In genomic region chr9:111056798-111057543, GRCm38 (mm10) we compare ENCODE assay signal across 8 mouse cellular contexts. TPM values are rescaled to one million over a fixed set of nuclear protein-coding genes. Genes with fewer than 3 reads are reported as not detected.
DNase-seq lines count a peak whose midpoint lies in the region; ATAC-seq and TF ChIP-seq lines count a peak whose summit lies in the region.

Ccrl2 (minus strand) TSS chr9:111057519.

- TF ChIP-seq EP300 in liver, postnatal 0 days (IDR thresholded peaks at IDR 0.05; ENCODE audit: low read depth), result peak; percentile 98

- 7% methylated on average over 17 of the region's 17 CpGs for WGBS in intestine, embryonic 14.5 days
- 2% methylated on average over 17 of the region's 17 CpGs for WGBS in liver, postnatal 0 days (ENCODE audit: insufficient replicate concordance)
- WGBS in neural tube, embryonic 13.5 days, result 63% methylated on average over 17 of the region's 17 CpGs

- peak within 1 kb of the TSS; percentile 68 for H3K4me2 ChIP-seq in intestine, embryonic 14.5 days (ENCODE audit: low read length)
- H3K4me2 ChIP-seq in liver, postnatal 0 days (ENCODE audit: low read depth, low read length), result peak within 1 kb of the TSS; percentile 81
- H3K4me2 ChIP-seq in neural tube, embryonic 13.5 days, result peak within 1 kb of the TSS; percentile 46

- no peaks in the 10 kb centered on the region for H3K36me3 ChIP-seq in intestine, embryonic 14.5 days (ENCODE audit: control insufficient read depth, insufficient read depth, low read length)
- peaks cover 3% of the 10 kb centered on the region; the same call in 1 of the 2 replicates for H3K36me3 ChIP-seq in liver, postnatal 0 days (replicated peaks; ENCODE audit: insufficient read depth, low read length)
- H3K36me3 ChIP-seq in neural tube, embryonic 13.5 days, result no peaks in the 10 kb centered on the region

- H3K27ac ChIP-seq in intestine, embryonic 14.5 days (ENCODE audit: low read depth), result no peak within 1 kb of the TSS; the same call in 1 of the 2 replicates
- H3K27ac ChIP-seq in liver, postnatal 0 days (ENCODE audit: low read depth), result peak within 1 kb of the TSS; percentile 98
- no peak within 1 kb of the TSS for H3K27ac ChIP-seq in neural tube, embryonic 13.5 days (replicated peaks)

- intact Hi-C loops in gastrocnemius, postnatal 36 days (cut with DNase I), result no loop called here

- peak within 1 kb of the TSS; percentile 34 for H3K9ac ChIP-seq in intestine, embryonic 14.5 days (ENCODE audit: low read length)
- peak within 1 kb of the TSS; percentile 82 for H3K9ac ChIP-seq in liver, postnatal 0 days (replicated peaks)
- 0 out of 2 replicates have a peak within 1 kb of the TSS, but pooled peaks have one; percentile 26 for H3K9ac ChIP-seq in neural tube, embryonic 13.5 days

- peak within 1 kb of the TSS; percentile 43 for H3K4me3 ChIP-seq in intestine, embryonic 14.5 days (ENCODE audit: low read depth, low read length)
- H3K4me3 ChIP-seq in liver, postnatal 0 days (ENCODE audit: low read depth, low read length), result peak within 1 kb of the TSS; percentile 75
- peak within 1 kb of the TSS; percentile 20 for H3K4me3 ChIP-seq in neural tube, embryonic 13.5 days

- TF ChIP-seq CTCF in liver, postnatal 0 days (IDR thresholded peaks at IDR 0.05; ENCODE audit: low read depth), result 0 out of 2 replicates have a peak, but pooled peaks have one; percentile 4

- H3K9me3 ChIP-seq in intestine, embryonic 14.5 days (ENCODE audit: control insufficient read depth, low read length), result no peaks in the 10 kb centered on the region
- no peaks in the 10 kb centered on the region for H3K9me3 ChIP-seq in liver, postnatal 0 days (ENCODE audit: low read length)
- no peaks in the 10 kb centered on the region for H3K9me3 ChIP-seq in neural tube, embryonic 13.5 days

- no peaks in the 10 kb centered on the region for H3K27me3 ChIP-seq in intestine, embryonic 14.5 days (replicated peaks; ENCODE audit: control insufficient read depth, insufficient read depth, low read length)
- H3K27me3 ChIP-seq in liver, postnatal 0 days (ENCODE audit: insufficient read depth, low read length), result no peaks in the 10 kb centered on the region
- no peaks in the 10 kb centered on the region for H3K27me3 ChIP-seq in neural tube, embryonic 13.5 days

- DNase-seq in frontal cortex, postnatal 10 days (ENCODE audit: low spot score in 2 of 2), result no peak
- DNase-seq in c-Kit-positive CD71-positive TER-119-positive erythroid progenitor cells, embryonic 14.5 days (ENCODE audit: low spot score), result peak; percentile 94
- DNase-seq in gastrocnemius, postnatal 36 days, result peak; percentile 25 to 43
- peak; percentile 75 for DNase-seq in intestine, embryonic 14.5 days (ENCODE audit: low spot score)
- peak; percentile 84 for DNase-seq in liver, postnatal 0 days
- DNase-seq in cerebellum, adult 8-10 months, result no peak

- peaks cover 12% of the 10 kb centered on the region for H3K4me1 ChIP-seq in intestine, embryonic 14.5 days (replicated peaks; ENCODE audit: control insufficient read depth, insufficient read depth, low read length)
- H3K4me1 ChIP-seq in liver, postnatal 0 days (ENCODE audit: insufficient read depth), result peaks cover 40% of the 10 kb centered on the region
- H3K4me1 ChIP-seq in neural tube, embryonic 13.5 days (replicated peaks), result no peaks in the 10 kb centered on the region

- ATAC-seq in frontal cortex, adult (ENCODE audit: low TSS enrichment), result peak; percentile 62; the same call in 1 of the 2 replicates
- no peak for ATAC-seq in intestine, embryonic 14.5 days (replicated peaks; ENCODE audit: low FRiP score, low TSS enrichment, low read depth)
- ATAC-seq in liver, postnatal 0 days, result peak; percentile 96
- no peak for ATAC-seq in neural tube, embryonic 13.5 days (ENCODE audit: low read depth)

RNA-seq across cellular contexts. Expression of gene Ccrl2, which starts in this region (rescaled TPM):
- 1 to 10 TPM; 3.2 to 6.8 TPM for total RNA-seq in gastrocnemius, postnatal 36 days (2021)
- polyA plus RNA-seq in intestine, embryonic 14.5 days (2014; fragmentation: Nextera tagmentation; extraction: Ambion mirVana), result 1.3 and 1.7 TPM in 2 replicates
- 7.4 and 8.4 TPM in 2 replicates for polyA plus RNA-seq in liver, postnatal 0 days (2015; fragmentation: Nextera tagmentation; extraction: Ambion mirVana)
- polyA plus RNA-seq in neural tube, embryonic 13.5 days (2015; fragmentation: Nextera tagmentation; extraction: Ambion mirVana), result 1.0 and 1.2 TPM in 2 replicates

Comparison
In these comparisons a context has a peak if more than half of its experiments do, and no peak if none do; other contexts are left out.
1. ATAC-seq: peak in frontal cortex, adult (single experiment) and liver, postnatal 0 days (single experiment); none in intestine, embryonic 14.5 days (single experiment) and neural tube, embryonic 13.5 days (single experiment).
2. DNase-seq: peak in c-Kit-positive CD71-positive TER-119-positive erythroid progenitor cells, embryonic 14.5 days (single experiment), gastrocnemius, postnatal 36 days (2 of 2), intestine, embryonic 14.5 days (single experiment) and liver, postnatal 0 days (single experiment); none in frontal cortex, postnatal 10 days (0 of 2) and cerebellum, adult 8-10 months (single experiment).
3. H3K4me3 ChIP-seq: peak in every context shown above with its lines; median percentile 75 in liver, postnatal 0 days; 43 in intestine, embryonic 14.5 days; 20 in neural tube, embryonic 13.5 days.
4. H3K9ac ChIP-seq: peak in every context shown above with its lines; median percentile 82 in liver, postnatal 0 days; 34 in intestine, embryonic 14.5 days; 26 in neural tube, embryonic 13.5 days.
5. Peak in every context shown above with its lines, with median percentiles within 50 percentile points of each other: H3K4me2 ChIP-seq.